Mouse (Mus musculus) spleen, postnatal 4 days (tissue): ENCODE results near the gene Gm20671.
"Not testable (repeated sequence)": the region's sequence is repeated elsewhere in the genome, so short reads cannot be mapped to it uniquely, and the experiment has no call there.

Experiments used
- DNase-seq, 2 experiments: peaks; one replicate each; pipeline ENCODE4 v3.0.0; 2022; ENCODE audit warnings: low spot score in 2 of 2

Gm20671 gene

DNA sequence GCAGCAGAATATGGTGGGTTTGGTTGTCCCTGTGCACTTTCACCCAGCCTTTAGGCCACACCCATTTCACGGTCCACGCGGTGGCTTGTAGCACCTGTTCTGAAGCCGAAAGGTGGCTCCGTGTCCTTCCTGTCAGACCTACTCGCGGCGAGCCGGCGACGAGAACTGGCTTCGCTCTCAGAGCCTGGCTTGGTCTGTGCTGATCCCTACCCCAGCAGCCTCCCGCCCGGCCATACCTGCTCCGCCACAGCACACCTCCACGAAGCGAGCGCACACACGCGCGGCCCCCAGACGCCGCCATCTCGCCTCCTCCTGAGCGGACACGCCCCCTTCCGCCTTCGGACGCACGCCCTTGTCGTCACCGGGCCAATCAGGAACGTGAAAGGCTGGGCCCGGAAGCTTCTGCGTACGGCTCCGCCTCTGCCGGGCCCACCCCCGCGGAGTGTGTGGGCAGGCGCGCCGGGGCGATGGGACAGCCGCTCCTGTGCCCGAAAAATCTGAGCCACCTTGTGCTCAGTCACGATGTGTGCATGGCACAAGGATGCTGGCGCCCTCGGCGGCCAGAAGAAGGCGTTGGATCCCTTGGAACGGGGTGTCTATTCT, 41.5 kb downstream of the Gm20671 start, which contains the start of gene Pisd:
Pisd (minus strand) TSS at position 334 of the 603 bp plus-strand sequence.
- peak; percentile 91 to 95 for DNase-seq

DNA sequence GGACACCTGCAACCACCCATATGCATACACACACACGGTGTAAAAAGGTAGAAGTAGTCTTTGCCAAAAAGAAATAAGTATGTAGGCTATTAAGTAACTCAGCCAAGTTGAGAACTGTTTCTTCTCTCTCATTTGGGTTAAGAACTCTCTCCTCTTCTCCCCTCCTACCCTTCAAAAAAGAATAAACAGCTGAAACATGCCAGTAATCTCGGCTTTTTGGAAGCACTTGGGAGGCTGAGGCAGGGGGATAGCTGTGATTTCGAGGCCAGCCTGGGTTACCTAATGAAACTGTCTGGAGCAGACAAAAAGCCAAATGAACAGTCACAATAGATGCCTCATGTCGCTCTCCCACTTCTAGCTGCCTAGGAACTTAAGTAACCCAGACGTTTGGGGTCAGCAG, 42.2 kb downstream of the Gm20671 start:
- DNase-seq: no peak

DNA sequence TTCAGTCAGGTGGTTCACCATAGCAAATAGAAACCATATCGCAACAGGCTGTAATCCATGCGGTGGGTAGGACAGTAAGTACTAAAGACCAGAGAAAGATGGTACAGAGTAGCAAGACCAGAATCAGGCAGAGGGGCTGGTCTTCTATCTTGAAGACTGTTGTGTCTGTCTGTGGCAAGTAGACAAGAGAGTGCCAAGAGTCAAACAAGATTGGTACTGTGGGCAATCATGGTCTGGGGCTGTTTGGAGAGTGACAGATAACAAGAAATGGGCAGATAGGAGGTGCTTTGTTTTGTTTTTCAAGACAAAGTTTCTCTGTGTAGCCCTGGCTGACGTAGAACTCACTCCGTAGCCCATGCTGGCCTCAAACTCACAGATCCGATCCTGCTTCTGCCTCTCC, 45.3 kb downstream of the Gm20671 start:
- DNase-seq: no peak

DNA sequence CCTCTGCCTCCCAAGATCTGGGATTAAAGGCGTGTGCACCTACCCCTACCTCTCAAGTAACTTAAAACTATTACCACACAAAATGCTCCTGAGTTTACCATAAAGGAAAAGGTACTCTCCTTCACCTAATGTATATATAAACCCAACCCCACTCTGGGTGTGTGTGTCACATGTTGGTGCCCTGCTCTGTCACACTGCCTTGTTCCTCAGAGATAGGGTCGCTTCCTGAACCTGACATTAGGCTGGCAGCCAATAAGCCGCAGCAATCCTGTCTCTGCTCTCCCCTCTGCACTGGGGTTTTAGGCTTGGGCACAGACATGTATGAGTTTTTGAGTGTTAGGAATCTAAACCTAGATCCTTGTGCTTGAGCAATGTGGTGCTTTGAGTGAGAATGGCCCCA, 48.7 kb downstream of the Gm20671 start:
- no peak for DNase-seq

DNA sequence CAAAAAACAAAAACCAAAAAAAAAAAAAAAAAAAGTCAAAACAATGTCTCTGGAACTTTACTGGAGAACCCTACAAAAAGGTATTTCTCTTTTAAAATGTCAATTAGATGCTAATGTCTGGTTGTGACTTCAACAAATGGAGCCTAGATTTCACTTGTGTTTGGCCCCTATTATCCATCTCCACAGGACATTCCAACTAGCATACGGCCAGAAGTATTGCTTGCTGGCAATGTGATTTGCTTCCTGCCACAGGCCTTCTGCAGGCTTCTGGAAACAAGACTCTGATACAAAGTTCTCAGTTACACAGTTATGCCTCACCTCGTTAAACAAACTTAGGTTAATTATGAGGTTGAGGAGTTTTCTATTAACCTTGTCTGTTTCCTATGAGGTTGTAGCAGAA, 54.5 kb downstream of the Gm20671 start:
- no peak for DNase-seq

DNA sequence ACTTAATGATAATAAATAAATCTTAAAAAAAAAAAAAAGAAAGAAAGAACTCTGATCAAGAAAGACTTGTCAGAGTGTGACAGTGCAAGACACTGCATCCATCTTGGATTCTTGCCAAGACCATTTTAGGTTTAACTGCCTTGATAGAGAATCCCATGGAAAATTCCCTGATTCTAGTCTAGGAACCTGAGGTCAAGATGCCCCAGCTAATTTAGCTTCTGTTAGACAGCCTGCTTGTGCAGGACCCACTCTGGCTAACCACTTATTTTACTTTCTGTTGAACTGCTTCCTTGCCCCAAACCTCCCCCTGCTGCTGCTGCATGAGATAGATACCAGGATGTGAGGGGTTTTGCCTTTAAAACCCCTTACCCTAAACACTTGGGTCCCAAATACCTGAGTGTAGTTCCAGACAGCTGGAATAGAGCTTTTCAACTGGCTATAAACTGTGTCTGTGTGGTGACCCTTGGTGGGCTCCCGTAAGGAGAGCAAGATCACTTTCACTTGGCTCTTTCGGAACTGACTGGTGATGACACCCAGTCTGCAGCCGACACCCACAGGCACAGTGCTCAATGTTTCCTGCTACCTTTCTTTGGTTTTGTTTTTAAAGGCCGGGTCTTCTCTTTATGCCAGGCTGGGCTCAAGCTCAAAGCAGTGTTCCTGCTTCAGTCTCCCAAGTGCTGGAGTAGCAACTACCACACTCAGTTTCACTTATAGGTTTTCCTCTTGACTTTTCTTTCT, 59.1 kb downstream of the Gm20671 start:
- DNase-seq: no peak

DNA sequence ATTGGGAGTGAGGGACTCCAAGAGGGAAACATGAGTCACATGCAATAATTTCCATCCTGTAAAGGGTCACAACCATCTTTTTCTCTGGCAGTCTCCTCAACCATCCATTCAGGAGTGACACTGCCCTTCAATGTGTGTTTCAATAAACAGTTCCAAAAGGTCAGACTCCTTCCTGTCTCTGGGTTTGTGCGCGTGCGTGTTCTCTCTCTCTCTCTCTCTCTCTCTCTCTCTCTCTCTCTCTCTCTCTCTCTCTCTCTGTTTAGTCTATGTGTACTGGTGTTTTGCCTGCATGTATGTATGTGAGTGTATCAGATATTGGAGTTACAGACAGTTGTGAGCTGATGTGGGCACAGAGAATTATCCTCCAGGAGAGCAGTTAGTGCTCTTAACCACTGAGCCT, 59.9 kb downstream of the Gm20671 start:
- no peak for DNase-seq

DNA sequence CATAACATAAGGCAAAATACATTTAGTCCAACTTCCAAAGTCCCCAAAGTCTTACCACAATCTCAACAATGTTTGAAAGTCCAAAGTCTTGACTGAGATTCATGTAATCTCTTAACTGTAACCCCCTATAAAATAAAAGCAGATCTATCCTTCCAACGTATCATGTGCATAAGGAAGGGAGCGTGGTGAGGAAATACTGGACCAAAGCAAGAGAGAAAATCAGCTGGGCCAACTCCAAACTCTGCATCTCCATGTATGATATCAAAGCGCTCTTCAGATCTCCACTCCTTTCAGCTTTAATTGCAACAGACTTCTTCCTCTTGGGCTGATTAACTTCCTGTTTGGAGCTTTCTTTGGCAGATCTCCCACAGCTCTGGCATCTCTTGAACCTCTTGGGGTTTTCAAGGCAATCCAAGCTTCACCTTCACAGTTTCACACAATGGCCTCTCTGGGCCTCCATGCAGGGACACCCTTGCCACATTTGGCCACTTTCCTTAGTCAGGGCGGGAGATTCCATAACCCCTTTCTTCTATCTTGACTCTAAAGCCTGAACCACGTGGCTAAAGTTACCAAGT, 65.3 kb downstream of the Gm20671 start:
- DNase-seq: no peak

DNA sequence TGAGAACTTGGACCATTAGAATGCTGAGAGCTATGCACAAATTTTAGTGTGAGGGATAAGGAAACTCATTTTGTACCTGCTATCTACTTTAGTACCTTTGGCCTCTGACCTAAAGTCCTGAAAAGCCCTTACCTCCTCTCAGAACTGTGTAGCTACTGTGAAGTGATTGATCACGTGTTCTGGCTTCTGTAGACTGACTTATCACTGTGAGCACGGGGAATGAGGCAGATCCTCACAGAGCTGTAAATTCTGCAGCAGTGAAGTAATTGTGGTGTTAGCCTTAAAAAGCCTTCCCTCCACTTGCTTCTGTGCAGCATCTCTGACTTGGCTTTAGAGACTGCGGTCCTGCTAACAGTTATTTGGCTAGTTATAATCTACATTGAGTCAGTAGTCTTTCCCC, 66.1 kb downstream of the Gm20671 start:
- no peak for DNase-seq

DNA sequence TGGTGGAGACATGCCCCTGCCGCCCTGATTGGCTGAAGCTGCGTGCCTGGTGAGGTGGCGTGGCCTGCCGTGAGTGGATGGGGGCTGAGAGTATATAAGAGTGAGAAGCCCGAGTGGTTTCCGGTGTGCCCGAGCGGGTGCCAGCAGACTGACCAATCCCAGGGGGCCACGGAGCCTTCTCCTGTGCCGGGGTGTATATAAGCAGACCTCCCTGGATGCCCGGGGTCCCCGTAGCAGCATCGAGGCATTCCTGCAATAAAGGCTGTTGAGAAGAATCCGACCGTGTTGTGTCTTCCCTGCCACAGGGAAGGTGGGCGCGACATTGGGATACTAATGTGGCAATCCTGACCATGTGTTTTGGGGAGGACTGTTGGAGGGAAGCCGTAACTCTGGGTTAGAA, 66.6 kb downstream of the Gm20671 start:
- DNase-seq: not testable (repeated sequence)

DNA sequence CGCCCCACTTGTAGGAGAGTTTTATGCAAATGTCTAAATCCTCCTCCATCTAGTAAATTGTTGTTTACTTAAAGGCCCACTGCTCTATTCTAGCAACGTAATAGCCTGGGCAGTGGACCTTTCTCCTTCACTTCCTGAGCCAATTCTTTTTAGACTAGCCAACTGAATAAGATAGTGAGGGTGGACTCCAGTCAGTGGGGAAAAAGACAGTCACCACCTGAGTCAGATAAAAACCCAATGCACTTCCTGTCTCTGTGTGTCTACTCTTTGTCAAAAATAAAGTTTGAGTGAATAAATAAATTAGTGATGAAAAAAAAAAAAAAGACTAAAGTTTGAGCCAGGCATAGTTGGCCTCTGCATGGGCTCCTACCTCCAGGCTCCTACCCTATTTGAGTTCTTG, 67.2 kb downstream of the Gm20671 start:
- no peak for DNase-seq

DNA sequence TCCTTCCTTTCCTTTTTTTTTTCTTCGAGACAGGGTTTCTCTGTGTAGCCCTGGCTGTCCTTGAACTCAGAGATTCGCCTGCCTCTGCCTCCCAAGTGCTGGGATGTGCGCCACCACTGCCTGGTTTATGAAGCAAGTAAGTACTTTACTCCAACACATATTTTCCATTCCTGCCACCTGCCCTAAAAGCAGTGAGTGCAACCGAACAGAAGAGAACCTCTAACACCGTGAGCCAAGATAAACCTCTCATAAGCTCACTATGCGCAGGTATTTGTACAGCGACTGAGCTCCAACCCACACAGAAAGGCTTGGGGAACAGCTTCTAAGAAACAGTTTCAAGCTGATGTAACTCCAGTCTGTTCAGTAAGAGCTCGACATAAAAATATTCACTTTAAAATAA, 70.8 kb downstream of the Gm20671 start:
- no peak for DNase-seq

DNA sequence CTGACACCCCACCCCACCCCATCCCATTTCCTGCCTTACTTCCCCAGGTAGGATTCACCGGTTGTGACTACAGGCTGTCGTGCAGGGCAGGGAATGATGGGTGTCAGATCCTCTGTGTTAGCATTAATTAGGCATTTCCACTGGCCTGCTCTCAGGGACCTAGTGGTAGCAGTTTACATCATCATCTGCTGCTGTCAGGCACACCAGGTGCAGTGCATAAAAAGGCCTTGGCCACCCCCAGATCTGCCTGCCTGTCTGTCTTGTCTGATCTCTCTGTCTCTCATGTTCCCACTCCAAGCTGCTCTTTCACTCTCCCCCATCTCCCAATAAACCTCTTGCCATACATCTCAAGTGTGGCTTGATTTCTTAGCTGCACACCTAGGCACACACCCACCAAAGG, 75.2 kb downstream of the Gm20671 start:
- no peak for DNase-seq

DNA sequence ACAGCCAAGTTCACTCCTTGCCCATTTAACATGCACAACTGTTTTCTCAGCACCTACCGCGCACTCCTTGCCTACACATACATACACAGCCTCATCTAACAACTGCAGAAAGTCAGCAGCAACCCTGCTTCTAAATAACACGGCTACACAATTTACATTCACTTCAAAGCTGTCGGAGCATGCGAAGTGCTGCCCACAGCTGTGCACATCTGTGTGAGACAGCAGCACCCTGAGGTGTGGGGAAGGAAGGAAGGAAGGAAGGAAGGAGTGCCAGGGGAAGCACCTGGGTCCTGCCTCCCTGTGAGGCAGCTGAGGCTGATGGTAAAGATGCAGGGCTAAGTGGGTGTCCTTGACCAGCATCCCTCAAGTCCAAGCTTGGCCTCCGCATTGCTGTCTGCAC, 78.0 kb downstream of the Gm20671 start:
- DNase-seq: no peak

DNA sequence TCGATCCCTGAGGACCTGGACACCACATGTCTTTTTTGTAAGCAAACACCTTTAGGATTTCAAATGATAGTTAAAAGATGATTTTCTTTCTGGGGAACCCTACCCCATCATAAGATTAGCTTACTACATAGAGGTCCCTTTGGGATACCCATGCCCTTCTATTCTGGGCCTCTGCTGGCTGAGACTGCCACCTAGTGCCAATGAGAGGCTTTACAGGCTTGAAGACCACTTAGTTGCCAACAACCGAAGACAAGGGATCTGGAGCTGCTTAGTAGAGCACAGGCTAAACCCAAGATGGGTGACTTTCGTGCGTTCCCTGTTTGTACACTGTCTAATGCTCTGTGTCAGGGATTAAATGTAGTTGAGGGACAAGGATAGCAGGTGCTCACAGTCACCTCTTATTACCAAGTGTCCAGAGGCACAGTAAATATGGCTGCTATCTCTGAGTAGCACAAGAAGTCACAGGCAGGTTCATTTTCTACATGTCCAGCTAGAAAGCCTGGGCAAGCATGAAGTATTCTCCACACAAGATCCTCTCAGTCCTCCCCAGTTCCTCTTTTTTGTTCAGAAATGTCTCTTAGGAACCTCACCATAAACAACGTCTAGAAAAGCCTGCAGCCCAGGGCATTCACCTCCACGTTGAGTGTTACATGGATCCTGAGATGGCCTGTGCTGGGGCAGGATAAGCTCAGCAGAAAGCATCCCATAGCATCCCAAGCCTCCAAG, 79.1 kb downstream of the Gm20671 start:
- peak in 1 of 2 experiments; percentile 35 for DNase-seq

DNA sequence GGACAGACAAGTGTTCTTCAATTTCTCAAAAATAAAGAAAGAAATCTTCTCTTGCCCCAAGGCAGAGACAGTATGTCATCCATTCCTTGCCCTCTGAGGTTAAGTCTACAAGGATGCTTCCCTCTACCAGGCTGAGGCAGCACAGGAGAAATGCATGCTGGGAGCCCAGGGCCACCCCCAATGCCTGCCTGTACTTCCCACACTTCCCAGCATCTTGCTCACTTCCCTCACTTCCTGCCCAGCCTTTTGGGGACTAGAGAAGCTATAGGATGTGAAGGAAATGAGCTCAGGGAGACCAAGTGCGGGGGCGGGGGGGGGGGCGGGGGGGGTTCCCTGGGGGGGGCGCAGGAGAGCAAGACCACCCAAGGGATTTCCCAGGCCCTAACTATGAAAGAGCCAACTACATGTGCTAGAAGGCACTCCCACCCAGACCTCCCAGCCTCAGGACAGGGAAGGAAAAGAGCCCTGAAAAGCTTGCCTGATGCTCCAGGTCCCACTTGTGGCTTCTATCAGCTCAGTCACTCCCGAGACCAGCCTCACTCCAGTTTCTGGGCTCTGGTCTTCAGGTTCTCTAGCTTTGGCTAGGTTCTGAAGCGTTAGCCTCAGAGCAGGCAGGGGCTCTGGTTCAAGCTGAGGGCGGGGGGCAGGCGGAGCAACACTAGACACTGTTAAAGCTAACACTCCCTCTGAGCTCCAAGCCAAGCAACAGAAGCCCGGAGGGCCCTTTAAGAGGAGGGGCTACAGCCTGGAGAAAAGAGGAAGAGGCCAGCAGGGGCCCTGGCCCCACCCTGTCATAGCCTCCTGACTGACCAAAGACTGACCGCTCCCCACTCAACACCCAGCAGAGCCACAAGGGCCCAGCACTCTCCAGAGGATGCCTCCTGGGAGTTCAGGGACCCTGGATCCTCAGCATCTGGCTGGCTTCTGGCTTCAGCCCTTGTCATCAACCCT, 80.9 kb downstream of the Gm20671 start:
- DNase-seq: peak; percentile 68 to 80

DNA sequence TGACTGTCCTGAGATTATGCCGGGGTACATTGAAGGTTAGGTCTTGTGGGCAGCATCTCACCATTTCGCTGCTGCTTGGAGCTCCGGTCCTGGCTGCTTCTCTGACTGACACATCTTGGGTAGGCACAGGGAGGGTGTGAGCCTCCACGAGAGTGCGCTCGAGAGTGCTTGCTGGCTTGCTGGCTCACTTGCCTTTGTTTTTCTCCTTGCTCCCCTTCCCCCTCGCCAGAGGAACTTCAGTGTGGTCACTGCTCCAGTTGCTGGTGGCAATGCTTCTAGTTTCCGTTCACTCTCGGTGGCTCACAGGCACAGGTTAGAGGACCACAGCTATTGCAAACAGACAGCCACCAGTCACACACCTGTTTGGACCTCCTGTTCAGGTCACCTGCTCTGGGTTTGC, 84.8 kb downstream of the Gm20671 start:
- DNase-seq: peak in 1 of 2 experiments; percentile 20

DNA sequence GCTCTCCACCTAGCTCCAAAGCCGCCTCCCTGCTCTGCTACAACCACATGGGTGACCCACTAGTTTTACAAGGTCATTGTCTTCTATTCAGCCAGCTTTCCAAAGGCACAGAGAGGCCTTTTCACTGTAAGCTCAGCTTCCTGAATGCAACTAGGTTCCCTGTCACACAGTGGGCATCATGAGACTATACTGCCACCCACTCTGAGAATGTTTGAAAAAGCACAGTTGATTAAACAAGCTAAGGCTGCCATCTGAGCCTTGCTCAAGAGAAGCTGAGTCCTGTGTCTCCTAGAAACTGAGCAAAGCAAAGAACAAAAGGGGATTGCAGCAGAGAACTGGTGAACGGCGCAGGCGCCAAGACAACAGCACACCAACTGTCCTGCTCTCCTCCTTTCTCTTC, 85.5 kb downstream of the Gm20671 start:
- not testable (repeated sequence) for DNase-seq

DNA sequence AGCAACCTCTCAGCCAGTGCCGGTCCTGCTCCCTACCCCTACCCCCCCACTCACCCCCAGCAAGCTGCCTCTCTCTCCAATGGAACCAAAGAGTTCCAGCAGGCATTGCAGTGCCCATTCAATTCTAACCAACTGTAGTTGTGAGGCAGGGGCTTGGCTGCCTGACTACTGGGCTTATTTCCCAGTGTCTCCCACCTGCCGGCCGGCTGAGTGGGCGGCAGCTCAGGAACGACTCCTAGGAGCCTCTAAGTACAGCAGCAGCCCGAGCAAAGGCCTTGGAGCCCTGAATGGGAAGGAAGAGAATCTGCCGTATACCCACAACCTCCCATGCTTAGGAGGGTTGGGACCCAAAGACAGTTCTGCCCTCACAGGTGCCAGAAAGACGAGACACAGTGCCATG, 86.1 kb downstream of the Gm20671 start:
- not testable (repeated sequence) for DNase-seq

DNA sequence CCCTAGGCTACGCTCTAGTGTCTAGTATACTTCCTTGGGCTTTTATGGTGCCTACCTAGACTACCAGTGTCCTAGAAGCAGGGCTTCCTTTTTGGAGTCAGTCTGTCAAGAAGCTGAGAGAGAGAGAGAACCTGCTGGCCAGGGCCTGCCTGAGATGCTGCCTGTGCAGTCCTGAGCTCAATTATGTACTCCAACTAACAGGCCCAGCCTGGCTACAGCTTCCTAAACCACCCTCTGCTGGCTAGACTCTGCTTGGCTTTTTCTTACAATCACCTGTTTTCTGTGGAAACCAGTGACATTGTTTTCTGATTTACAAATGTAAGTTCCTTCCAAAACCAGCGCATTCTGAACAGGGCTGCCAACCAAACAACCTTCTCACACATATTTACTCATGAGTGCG, 86.8 kb downstream of the Gm20671 start:
- DNase-seq: no peak

DNA sequence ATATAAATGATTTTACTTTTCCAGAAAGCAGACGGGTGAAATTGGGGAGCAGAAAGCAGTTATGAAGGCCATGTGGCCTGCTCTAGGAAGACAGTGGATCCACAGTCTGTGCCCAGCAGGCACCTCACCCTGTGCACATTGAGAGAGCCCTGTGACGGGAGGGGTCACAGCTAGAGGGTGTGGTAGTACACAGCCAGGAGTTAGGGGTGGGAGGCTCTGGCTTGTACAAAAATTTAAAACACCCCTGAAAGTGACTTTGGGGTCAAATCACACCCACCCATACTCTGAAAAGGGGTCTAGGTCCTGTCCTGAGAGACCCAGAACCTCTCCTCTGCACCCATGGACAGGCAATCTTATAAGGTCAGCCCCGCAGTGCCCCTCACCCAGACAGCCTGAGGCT, 90.1 kb downstream of the Gm20671 start:
- DNase-seq: not testable (repeated sequence)
